Mouse (Mus musculus): Measurements from ENCODE around the gene Prkcd. TPM values are rescaled to one million over a fixed set of nuclear protein-coding genes. Genes with fewer than 3 reads are reported as not detected.
A peak's percentile ranks its signal among the peaks of the same experiment; 100 is the strongest.

The Prkcd gene
- polyA plus RNA-seq, 1 experiment from 2014 or later: 21.9 TPM

DNA sequence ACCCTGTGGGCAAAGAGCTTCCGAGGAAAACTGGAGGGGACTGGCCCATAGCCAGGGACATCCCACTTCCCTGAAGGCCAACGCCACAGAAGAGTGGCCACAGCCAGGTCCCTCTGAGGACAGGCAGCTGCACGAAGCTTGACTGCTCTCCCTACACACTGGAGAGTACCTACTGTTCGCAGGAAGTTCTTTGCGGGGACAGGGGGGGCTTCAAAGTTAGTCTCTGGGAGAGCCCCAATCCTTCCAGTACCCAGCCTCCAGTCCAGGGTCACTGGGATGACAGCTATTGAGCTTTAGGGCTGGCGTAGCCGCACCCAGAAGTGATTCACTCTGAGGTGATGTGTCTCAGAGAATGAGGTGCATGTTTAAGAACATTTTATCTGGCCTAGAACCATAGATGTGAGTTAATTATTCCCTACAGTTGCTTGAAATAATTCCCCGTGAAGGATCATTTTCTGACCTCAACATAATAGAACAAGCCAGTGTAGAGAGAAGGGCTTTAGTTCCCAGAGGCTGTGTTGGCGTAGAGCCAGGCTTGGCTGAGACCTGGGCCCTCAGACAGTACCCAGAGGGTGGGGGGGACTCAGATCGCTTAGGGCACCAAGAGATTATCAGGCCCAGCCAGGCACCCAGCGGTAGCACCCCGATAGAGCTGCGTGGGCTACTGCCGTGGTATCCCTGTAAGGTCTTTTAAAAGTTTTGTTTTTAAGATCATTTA is 64.4 kb downstream of the Prkcd start:
- no peak overlapping the region for H3K4me2 ChIP-seq
- 37% methylated on average over 14 of the region's 14 CpGs for WGBS
- H3K27me3 ChIP-seq: no peaks in the 10 kb centered on the region
- H3K27ac ChIP-seq: peak overlapping the region; percentile 79
- ATAC-seq: peak; percentile 75
- H3K36me3 ChIP-seq (ENCODE audit: poor library complexity, severe bottlenecking): peaks cover 78% of the 10 kb centered on the region
- peaks cover 25% of the 10 kb centered on the region for H3K4me1 ChIP-seq
- H3K4me3 ChIP-seq: no peak overlapping the region
- H3K9ac ChIP-seq: 0 out of 2 replicates have a peak overlapping the region, but pooled peaks have one; percentile 21
- H3K9me3 ChIP-seq (replicated peaks): no peaks in the 10 kb centered on the region

DNA sequence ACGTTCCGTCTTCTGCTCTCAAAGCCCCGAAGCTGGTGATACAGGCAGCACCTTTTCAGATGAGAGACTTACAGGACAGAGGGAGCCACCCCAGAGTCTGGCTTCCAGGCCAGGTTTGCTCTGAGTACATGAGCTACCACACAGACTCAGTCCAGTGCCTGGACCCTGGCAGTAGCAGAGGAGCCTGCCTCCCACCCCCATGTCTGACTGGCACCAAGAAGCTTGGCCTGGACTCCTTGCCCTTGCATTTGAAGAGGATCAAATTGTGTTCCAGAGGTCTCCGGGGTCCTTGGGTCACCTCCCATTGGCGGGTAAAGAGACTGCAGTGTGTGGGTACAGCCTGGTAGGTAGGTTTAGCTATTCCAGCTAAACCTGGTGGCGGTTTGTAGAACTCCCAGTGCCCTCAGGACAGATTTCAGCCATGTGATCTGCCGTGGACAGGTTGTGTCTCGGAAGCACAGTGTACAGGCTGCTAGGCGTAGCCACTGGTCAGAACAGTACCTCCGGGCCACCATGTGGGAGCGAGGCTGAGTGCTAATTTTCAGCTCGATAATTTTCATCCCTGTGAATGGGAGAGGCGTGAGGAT is 65.1 kb downstream of the Prkcd start:
- no peaks in the 10 kb centered on the region for H3K27me3 ChIP-seq
- peaks cover 78% of the 10 kb centered on the region for H3K36me3 ChIP-seq (ENCODE audit: poor library complexity, severe bottlenecking)
- no peak overlapping the region for H3K9ac ChIP-seq
- H3K9me3 ChIP-seq (replicated peaks): no peaks in the 10 kb centered on the region
- peaks cover 25% of the 10 kb centered on the region for H3K4me1 ChIP-seq
- peak overlapping the region; percentile 79 for H3K27ac ChIP-seq
- WGBS: 89% methylated on average over 13 of the region's 13 CpGs
- no peak overlapping the region for H3K4me3 ChIP-seq
- no peak overlapping the region for H3K4me2 ChIP-seq
- no peak for ATAC-seq

- Histone ChIP-seq H3K4me2 (no peak overlapping the region), H3K4me3 (no peak overlapping the region), H3K27me3 (no peaks in the 10 kb centered on the region), H3K4me1 (peaks cover 25% of the 10 kb centered on the region), H3K9me3 (replicated peaks) (no peaks in the 10 kb centered on the region), H3K9ac (no peak overlapping the region), H3K27ac (peak overlapping the region; percentile 16; the same call in 1 of the 2 replicates), H3K36me3 (ENCODE audit: poor library complexity, severe bottlenecking) (peaks cover 73% of the 10 kb centered on the region)
- ATAC-seq: no peak
- 83% methylated on average over 17 of the region's 17 CpGs for WGBS
These were observed 66.6 kb downstream of the Prkcd start for GRCm38 (mm10) chr14:30559321-30559850.

GRCm38 (mm10) chr14:30557730-30558129 is 68.3 kb downstream of the Prkcd start:
- H3K4me1 ChIP-seq: peaks cover 25% of the 10 kb centered on the region
- no peaks in the 10 kb centered on the region for H3K27me3 ChIP-seq
- no peak overlapping the region for H3K4me3 ChIP-seq
- WGBS: 78% methylated on average over 9 of the region's 9 CpGs
- no peak overlapping the region for H3K27ac ChIP-seq
- H3K9ac ChIP-seq: no peak overlapping the region
- H3K36me3 ChIP-seq (ENCODE audit: poor library complexity, severe bottlenecking): peaks cover 63% of the 10 kb centered on the region
- H3K9me3 ChIP-seq (replicated peaks): no peaks in the 10 kb centered on the region
- no peak overlapping the region for H3K4me2 ChIP-seq
- no peak for ATAC-seq

DNA sequence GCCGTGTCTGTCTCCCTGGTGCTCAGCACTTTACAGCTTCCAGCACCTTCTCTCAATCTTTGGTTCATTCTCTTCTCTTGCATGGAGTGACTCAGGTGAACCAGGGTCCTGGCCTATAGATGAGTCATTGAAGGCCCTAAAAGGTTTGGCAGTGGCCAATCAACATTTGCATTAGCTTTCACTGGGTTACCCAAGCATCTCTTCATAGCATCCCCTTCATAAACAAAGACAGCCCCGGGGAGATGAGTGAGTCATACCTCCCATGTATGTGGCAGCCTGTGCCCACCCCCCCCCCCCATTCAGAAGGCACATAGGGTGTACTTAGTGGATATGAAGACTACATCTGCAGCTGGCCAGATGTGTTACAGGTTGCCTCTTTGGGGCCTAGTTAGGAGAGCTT is 69.4 kb downstream of the Prkcd start:
- peaks cover 63% of the 10 kb centered on the region for H3K36me3 ChIP-seq (ENCODE audit: poor library complexity, severe bottlenecking)

DNA sequence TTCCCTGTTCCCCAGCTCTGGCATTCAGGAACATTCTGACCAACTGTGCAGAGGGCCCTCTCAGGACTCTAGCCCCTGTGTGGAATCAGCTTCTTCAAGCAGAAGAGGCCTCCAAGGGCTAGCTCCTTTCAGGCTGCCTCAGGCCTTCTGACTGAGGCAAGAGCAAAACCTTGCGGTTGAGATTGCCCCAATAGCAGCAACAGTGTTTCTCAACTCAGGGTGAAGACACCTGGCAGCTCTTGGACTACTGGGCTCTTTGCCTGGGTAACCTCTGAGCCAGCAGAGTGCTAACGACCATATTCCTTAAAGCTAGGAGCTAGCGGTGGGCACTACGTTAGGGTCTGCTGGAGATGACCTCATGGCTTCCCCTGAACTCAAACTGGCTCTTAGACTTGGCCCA is 72.8 kb downstream of the Prkcd start:
- Histone ChIP-seq H3K27ac (no peak overlapping the region), H3K4me3 (no peak overlapping the region), H3K4me1 (peaks cover 35% of the 10 kb centered on the region), H3K9ac (no peak overlapping the region), H3K9me3 (replicated peaks) (no peaks in the 10 kb centered on the region), H3K27me3 (no peaks in the 10 kb centered on the region), H3K36me3 (ENCODE audit: poor library complexity, severe bottlenecking) (peaks cover 29% of the 10 kb centered on the region; the same call in 1 of the 2 replicates), H3K4me2 (no peak overlapping the region)
- ATAC-seq: no peak
- WGBS: 89% methylated on average over 4 of the region's 4 CpGs

More for the DNA sequence above, 69.4 kb downstream of the Prkcd start:
- H3K4me2 ChIP-seq: no peak overlapping the region
- H3K9ac ChIP-seq: no peak overlapping the region
- H3K4me1 ChIP-seq: peaks cover 24% of the 10 kb centered on the region
- H3K9me3 ChIP-seq (replicated peaks): no peaks in the 10 kb centered on the region
- H3K27ac ChIP-seq: no peak overlapping the region
- no peaks in the 10 kb centered on the region for H3K27me3 ChIP-seq
- ATAC-seq: no peak
- WGBS: 92% methylated on average over 2 of the region's 2 CpGs
- H3K4me3 ChIP-seq: no peak overlapping the region

DNA sequence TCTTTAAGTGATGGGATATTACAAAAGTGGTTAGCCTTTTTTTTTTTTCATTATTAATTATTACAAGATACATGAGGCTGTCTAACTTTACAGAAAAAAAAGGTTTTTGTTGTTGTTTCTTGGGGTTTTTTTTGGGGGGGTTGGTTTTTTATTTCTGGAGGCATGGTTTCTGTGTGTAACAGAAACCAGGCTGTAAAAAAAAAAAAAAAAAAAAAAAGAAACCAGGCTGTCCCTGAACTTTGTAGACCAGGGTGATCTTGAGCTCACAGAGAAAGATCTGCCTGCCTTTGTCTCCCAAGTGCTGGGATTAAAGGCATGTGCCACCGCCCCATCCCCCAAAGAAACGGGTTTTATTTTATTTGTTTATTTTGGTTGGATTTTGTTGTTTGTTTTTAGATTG is 74.0 kb downstream of the Prkcd start:
- Histone ChIP-seq H3K27me3 (no peaks in the 10 kb centered on the region), H3K9me3 (replicated peaks) (no peaks in the 10 kb centered on the region), H3K4me3 (peak overlapping the region; percentile 86; the same call in 1 of the 2 replicates), H3K9ac (no peak overlapping the region), H3K27ac (no peak overlapping the region), H3K4me1 (peaks cover 32% of the 10 kb centered on the region), H3K36me3 (ENCODE audit: poor library complexity, severe bottlenecking) (peaks cover 21% of the 10 kb centered on the region; the same call in 1 of the 2 replicates), H3K4me2 (peak overlapping the region; percentile 91; the same call in 1 of the 2 replicates)
- ATAC-seq: no peak
- 89% methylated on average over 2 of the region's 2 CpGs for WGBS

- peak overlapping the region; percentile 91 for H3K4me2 ChIP-seq
- peaks cover 19% of the 10 kb centered on the region; the same call in 1 of the 2 replicates for H3K36me3 ChIP-seq (ENCODE audit: poor library complexity, severe bottlenecking)
- ATAC-seq: no peak
- no peaks in the 10 kb centered on the region for H3K27me3 ChIP-seq
- H3K9me3 ChIP-seq (replicated peaks): no peaks in the 10 kb centered on the region
- H3K27ac ChIP-seq: no peak overlapping the region
- H3K4me1 ChIP-seq: peaks cover 32% of the 10 kb centered on the region
- WGBS: 57% methylated on average over 5 of the region's 5 CpGs
- peak overlapping the region; percentile 86 for H3K4me3 ChIP-seq
- H3K9ac ChIP-seq: peak overlapping the region; percentile 91
These were observed 74.5 kb downstream of the Prkcd start for GRCm38 (mm10) chr14:30551509-30551908.

GRCm38 (mm10) chr14:30550232-30551070 is 75.6 kb downstream of the Prkcd start:
- WGBS: 31% methylated on average over 8 of the region's 8 CpGs
- H3K9me3 ChIP-seq (replicated peaks): no peaks in the 10 kb centered on the region
- no peaks in the 10 kb centered on the region for H3K27me3 ChIP-seq
- peak overlapping the region; percentile 86 for H3K4me3 ChIP-seq
- peaks cover 10% of the 10 kb centered on the region; the same call in 1 of the 2 replicates for H3K36me3 ChIP-seq (ENCODE audit: poor library complexity, severe bottlenecking)
- H3K4me1 ChIP-seq: peaks cover 32% of the 10 kb centered on the region
- peak overlapping the region; percentile 91 for H3K9ac ChIP-seq
- ATAC-seq: no peak
- peak overlapping the region; percentile 91 for H3K4me2 ChIP-seq
- H3K27ac ChIP-seq: no peak overlapping the region

DNA sequence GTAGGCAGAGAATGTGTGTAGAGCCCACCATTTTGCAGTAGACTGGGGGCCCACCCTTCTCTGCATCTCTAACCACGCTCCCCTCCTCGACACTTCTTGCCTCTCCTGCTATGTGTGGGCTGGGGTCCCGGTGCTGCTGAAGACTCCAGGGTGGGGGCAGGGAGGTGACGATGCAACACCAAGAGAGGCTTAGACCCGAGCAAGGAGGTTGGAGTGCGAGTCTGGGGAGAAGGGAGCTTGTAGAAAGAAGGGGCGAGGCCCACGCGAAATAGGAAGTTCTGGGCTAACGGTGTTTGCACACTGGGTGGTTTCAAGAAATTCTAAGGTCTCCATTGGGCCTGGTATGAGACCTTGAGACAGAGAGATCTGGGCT is 76.2 kb downstream of the Prkcd start:
- peak; percentile 40 for ATAC-seq
- Histone ChIP-seq H3K9me3 (replicated peaks) (no peaks in the 10 kb centered on the region), H3K27ac (peak overlapping the region; percentile 87), H3K27me3 (no peaks in the 10 kb centered on the region), H3K4me2 (peak overlapping the region; percentile 91), H3K4me1 (peaks cover 32% of the 10 kb centered on the region), H3K4me3 (peak overlapping the region; percentile 86), H3K9ac (peak overlapping the region; percentile 91), H3K36me3 (ENCODE audit: poor library complexity, severe bottlenecking) (peaks cover 6% of the 10 kb centered on the region; the same call in 1 of the 2 replicates)
- under 1% methylated on average over 10 of the region's 10 CpGs for WGBS

DNA sequence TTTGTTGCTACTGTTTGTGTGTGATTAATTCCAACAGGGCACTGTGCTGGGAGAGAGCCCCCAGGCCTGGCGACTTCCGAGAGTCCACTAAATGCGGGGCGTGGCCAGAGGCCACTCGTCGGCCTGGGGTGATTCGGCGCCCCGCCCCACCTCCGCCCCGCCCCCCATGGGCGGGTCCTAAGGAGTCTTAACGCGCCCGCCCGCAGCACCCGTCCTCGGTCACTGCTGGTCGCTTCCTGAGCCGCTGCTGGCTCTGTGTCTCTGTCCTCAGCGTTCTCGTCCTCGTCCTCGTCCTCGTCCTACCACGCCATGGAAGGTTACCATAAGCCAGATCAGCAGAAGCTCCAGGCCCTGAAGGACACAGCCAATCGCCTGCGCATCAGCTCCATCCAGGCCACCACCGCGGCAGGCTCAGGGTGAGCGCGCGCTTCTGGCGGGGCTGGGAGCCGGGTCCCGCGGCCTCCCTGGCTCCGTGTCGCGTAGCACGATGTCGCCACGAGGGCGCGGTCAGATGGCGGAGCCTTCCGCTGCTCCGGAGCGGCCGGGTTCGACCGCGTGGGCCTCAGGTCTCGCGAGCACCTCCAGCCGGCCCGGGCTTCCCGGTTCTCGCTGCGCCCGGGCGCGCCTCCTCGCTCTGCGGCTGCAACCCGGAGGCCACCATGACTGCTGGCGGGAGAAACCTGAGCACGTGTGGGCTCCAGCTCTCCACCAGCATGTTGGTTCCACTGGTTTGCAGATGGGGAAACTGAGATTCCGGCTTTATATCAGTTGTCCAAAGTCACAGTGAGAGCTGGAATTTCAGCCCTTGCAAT is 76.8 kb downstream of the Prkcd start:
- peak overlapping the region; percentile 87 for H3K27ac ChIP-seq
- H3K9me3 ChIP-seq (replicated peaks): no peaks in the 10 kb centered on the region
- peak; percentile 95 for ATAC-seq
- H3K4me3 ChIP-seq: peak overlapping the region; percentile 86
- H3K36me3 ChIP-seq (ENCODE audit: poor library complexity, severe bottlenecking): peaks cover under 1% of the 10 kb centered on the region; the same call in 1 of the 2 replicates
- peaks cover 32% of the 10 kb centered on the region for H3K4me1 ChIP-seq
- WGBS: 0% methylated on average over 58 of the region's 69 CpGs
- peak overlapping the region; percentile 91 for H3K4me2 ChIP-seq
- peak overlapping the region; percentile 91 for H3K9ac ChIP-seq
- no peaks in the 10 kb centered on the region for H3K27me3 ChIP-seq
